Mouse (Mus musculus) kidney, embryonic 15.5 days (tissue): ENCODE measurements around the gene Afg1l. TPM values are rescaled to one million over a fixed set of nuclear protein-coding genes. Genes with fewer than 3 reads are reported as not detected.

ENCODE experiments used
- ATAC-seq: fragments of 200-750 bp; cut with Nextera tagmentation; replicated peaks from 2 replicates; pipeline ENCODE4 v1.8.0; 2017; ENCODE audit warnings: moderate TSS enrichment; ENCODE audit not compliant: low FRiP score
- H3K27ac ChIP-seq: fragments of 300-500 bp; sonication (generic); 2 replicates; pipeline ENCODE4 v1.5.1; 2015; ENCODE audit warnings: mild to moderate bottlenecking, inconsistent platforms
- H3K27me3 ChIP-seq: fragments of 300-500 bp; sonication (generic); 2 replicates; pipeline ENCODE4 v1.6.1; 2015; ENCODE audit warnings: inconsistent platforms
- H3K36me3 ChIP-seq: fragments of 300-500 bp; sonication (generic); 2 replicates; pipeline ENCODE4 v1.6.1; 2015; ENCODE audit warnings: inconsistent platforms
- H3K4me1 ChIP-seq: fragments of 300-500 bp; sonication (generic); 2 replicates; pipeline ENCODE4 v1.6.1; 2015; ENCODE audit warnings: inconsistent platforms
- H3K4me2 ChIP-seq: fragments of 300-500 bp; sonication (generic); 2 replicates; pipeline ENCODE4 v1.6.1; 2015; ENCODE audit warnings: moderate library complexity, mild to moderate bottlenecking, inconsistent platforms
- H3K4me3 ChIP-seq: fragments of 300-500 bp; sonication (generic); replicated peaks from 2 replicates; pipeline ENCODE4 v1.5.1; 2015; ENCODE audit warnings: mild to moderate bottlenecking, inconsistent platforms
- H3K9ac ChIP-seq: fragments of 300-500 bp; sonication (generic); 2 replicates; pipeline ENCODE4 v1.6.1; 2015; ENCODE audit warnings: mild to moderate bottlenecking, inconsistent platforms
- H3K9me3 ChIP-seq: fragments of 300-500 bp; sonication (generic); replicated peaks from 2 replicates; pipeline ENCODE4 v1.6.1; 2016; ENCODE audit warnings: inconsistent platforms
- WGBS: fragments of 180-500 bp; shearing (Covaris S2); methylation state at CpG from one replicate; pipeline ENCODE4 v1.1.7; 2015; ENCODE audit warnings: mixed read lengths; 5-methylcytosine and 5-hydroxymethylcytosine counted together
- polyA plus RNA-seq: library from polyadenylated mRNA; unstranded; fragments of >200 nt; fragmentation: Nextera tagmentation; extraction: Ambion mirVana; gene quantifications from 2 replicates; pipeline ENCODE4 v1.2.1, GENCODE M21; 2015

Afg1l gene
- polyA plus RNA-seq, 1 experiment from 2014 or later, result 7.0 TPM

DNA sequence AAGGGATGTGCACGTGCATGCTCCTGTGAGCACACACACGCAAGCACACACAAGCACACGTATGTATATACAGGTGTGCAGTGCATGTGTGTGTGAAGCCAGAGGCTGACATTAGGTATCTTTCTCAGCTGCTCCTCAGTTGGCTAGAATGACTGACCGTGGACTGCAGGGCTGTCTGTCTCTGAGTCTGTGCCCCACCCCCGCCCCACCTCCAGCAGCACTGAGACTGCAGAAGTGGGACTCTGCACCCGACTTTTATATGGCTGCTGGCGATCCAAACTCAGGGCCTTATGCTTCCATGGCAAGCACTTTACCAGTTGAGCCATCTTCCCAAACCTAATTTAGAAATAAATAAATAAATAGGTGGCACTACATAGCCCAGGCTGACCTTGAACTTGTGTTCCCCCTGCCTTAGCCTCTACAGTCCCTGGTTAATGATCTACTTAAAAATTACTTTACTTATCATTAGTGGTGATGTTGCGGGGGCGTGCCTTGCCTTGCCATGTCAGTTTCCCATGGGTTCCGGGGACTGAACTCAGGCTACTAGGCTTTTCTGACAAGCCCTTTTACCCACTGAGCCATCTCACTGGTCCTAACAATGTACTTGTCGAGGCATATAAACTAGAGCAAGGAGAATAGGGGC lies 136.4 kb downstream of the Afg1l start:
- ATAC-seq, result no peak
- H3K4me1 ChIP-seq, result peaks cover 6% of the 10 kb centered on the region; the same call in 1 of the 2 replicates
- 79% methylated on average over 11 of the region's 11 CpGs for WGBS
- H3K9ac ChIP-seq, result no peak overlapping the region
- no peak overlapping the region for H3K27ac ChIP-seq
- H3K27me3 ChIP-seq, result no peaks in the 10 kb centered on the region
- no peak overlapping the region for H3K4me2 ChIP-seq
- no peaks in the 10 kb centered on the region for H3K9me3 ChIP-seq
- no peaks in the 10 kb centered on the region for H3K36me3 ChIP-seq
- no peak overlapping the region for H3K4me3 ChIP-seq

GRCm38 (mm10) chr10:42340426-42340793 lies 138.0 kb downstream of the Afg1l start:
- 62% methylated on average over 6 of the region's 6 CpGs for WGBS
- no peak overlapping the region for H3K4me2 ChIP-seq
- no peak overlapping the region for H3K4me3 ChIP-seq
- no peaks in the 10 kb centered on the region for H3K27me3 ChIP-seq
- no peak overlapping the region for H3K27ac ChIP-seq
- H3K36me3 ChIP-seq, result no peaks in the 10 kb centered on the region
- no peaks in the 10 kb centered on the region for H3K9me3 ChIP-seq
- H3K4me1 ChIP-seq, result peaks cover 2% of the 10 kb centered on the region; the same call in 1 of the 2 replicates
- ATAC-seq, result no peak
- H3K9ac ChIP-seq, result no peak overlapping the region

DNA sequence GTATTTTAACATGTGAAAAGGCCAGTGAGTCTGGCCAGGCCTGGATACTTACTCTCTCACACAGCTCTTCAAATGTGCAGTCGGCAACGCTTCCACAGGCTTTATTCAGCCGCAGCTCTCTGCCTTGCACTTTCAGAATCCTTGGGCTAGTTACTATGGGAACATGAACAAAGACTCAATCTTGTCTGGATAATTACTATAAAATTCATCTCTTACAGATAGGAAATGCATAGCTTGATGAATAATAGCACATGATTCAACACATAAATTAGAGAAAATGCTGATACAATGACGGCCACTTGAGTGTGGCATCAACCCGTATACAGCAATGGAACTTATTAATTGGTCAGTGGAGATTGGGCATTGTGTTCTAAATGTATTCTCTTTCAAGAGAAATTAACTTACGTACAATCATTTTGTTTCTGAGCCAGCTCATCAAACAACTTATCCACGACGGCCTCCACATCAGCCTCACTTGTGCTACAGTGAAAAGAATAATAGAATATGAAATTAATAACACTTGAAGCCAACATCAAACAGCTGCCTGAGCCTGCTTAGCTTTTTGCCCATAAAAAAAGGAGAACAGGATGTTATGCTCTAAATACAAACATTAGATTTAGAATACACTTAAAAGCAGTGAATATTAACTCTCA lies 138.5 kb downstream of the Afg1l start:
- no peak for ATAC-seq

GRCm38 (mm10) chr10:42338456-42338855 lies 139.9 kb downstream of the Afg1l start:
- Histone ChIP-seq H3K4me3 (no peak overlapping the region), H3K27me3 (no peaks in the 10 kb centered on the region), H3K9me3 (no peaks in the 10 kb centered on the region), H3K4me2 (no peak overlapping the region), H3K4me1 (peaks cover 2% of the 10 kb centered on the region; the same call in 1 of the 2 replicates), H3K36me3 (no peaks in the 10 kb centered on the region), H3K9ac (no peak overlapping the region), H3K27ac (no peak overlapping the region)
- ATAC-seq, result no peak
- WGBS, result 57% methylated on average over 9 of the region's 9 CpGs

More for the DNA sequence above, 138.5 kb downstream of the Afg1l start:
- H3K36me3 ChIP-seq, result no peaks in the 10 kb centered on the region
- no peak overlapping the region for H3K4me3 ChIP-seq
- H3K4me2 ChIP-seq, result no peak overlapping the region
- no peak overlapping the region for H3K27ac ChIP-seq
- no peaks in the 10 kb centered on the region for H3K9me3 ChIP-seq
- no peaks in the 10 kb centered on the region for H3K27me3 ChIP-seq
- 84% methylated on average over 8 of the region's 8 CpGs for WGBS
- H3K4me1 ChIP-seq, result peaks cover 2% of the 10 kb centered on the region; the same call in 1 of the 2 replicates
- H3K9ac ChIP-seq, result no peak overlapping the region

DNA sequence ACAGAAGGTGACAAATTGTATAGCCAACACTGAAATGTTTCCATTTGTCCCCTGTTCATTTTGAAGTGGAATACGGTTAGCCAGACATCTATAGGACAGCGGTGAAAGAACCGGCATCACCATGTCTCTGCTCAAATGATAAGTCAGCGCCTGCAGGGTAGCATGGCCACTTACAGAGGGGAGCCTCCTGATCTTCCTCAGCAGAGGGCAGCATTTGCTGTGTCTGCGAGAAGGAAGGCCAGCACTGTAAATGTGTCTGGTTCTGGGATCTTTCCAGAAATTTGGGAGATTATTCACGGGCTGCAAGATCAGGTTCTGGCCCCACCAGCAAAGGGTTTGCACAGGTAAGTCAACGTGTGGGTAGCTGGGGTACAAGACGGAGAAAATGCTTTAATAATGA lies 150.8 kb downstream of the Afg1l start:
- no peak for ATAC-seq
- Histone ChIP-seq H3K9me3 (no peaks in the 10 kb centered on the region), H3K36me3 (0 out of 2 replicates have a peak, but pooled peaks cover 3% of the 10 kb centered on the region), H3K4me2 (no peak overlapping the region), H3K9ac (no peak overlapping the region), H3K4me1 (no peaks in the 10 kb centered on the region), H3K4me3 (no peak overlapping the region), H3K27me3 (no peaks in the 10 kb centered on the region), H3K27ac (no peak overlapping the region)
- WGBS, result 74% methylated on average over 8 of the region's 8 CpGs

DNA sequence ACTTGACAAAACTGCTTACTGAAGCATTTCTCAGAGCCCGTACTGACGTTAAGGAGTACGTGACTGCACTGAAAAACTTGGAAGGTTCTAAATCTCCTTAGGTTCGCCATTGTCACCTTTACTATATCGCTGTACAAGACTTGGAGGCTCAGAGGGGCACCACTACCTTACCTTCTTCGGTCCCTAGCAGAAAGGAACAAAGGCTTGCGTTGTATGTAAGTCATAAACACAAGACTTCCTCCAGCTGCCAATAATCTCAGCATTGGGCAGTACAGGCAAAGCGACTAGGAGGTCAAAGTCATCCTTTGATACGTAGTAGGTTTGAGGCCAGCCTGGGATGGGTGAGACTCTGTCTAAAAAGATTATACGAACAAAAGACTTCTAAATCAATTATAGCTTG lies 153.1 kb downstream of the Afg1l start:
- H3K27me3 ChIP-seq, result no peaks in the 10 kb centered on the region
- H3K4me2 ChIP-seq, result no peak overlapping the region
- no peak overlapping the region for H3K27ac ChIP-seq
- H3K9ac ChIP-seq, result no peak overlapping the region
- no peaks in the 10 kb centered on the region for H3K36me3 ChIP-seq
- no peaks in the 10 kb centered on the region for H3K9me3 ChIP-seq
- 88% methylated on average over 10 of the region's 10 CpGs for WGBS
- H3K4me3 ChIP-seq, result no peak overlapping the region
- H3K4me1 ChIP-seq, result no peaks in the 10 kb centered on the region
- ATAC-seq, result no peak

GRCm38 (mm10) chr10:42323978-42324377 lies 154.4 kb downstream of the Afg1l start:
- H3K9me3 ChIP-seq, result no peaks in the 10 kb centered on the region
- H3K27ac ChIP-seq, result no peak overlapping the region
- H3K27me3 ChIP-seq, result no peaks in the 10 kb centered on the region
- no peak overlapping the region for H3K9ac ChIP-seq
- H3K4me2 ChIP-seq, result no peak overlapping the region
- ATAC-seq, result no peak
- no peaks in the 10 kb centered on the region for H3K36me3 ChIP-seq
- no peak overlapping the region for H3K4me3 ChIP-seq
- no peaks in the 10 kb centered on the region for H3K4me1 ChIP-seq

GRCm38 (mm10) chr10:42313222-42313786 lies 165.1 kb downstream of the Afg1l start:
- Histone ChIP-seq H3K4me3 (no peak overlapping the region), H3K4me2 (no peak overlapping the region), H3K27ac (no peak overlapping the region), H3K9ac (no peak overlapping the region), H3K36me3 (no peaks in the 10 kb centered on the region), H3K4me1 (peaks cover 4% of the 10 kb centered on the region; the same call in 1 of the 2 replicates), H3K27me3 (no peaks in the 10 kb centered on the region), H3K9me3 (no peaks in the 10 kb centered on the region)
- no peak for ATAC-seq
- 71% methylated on average over 22 of the region's 22 CpGs for WGBS

- H3K27ac ChIP-seq, result no peak overlapping the region
- WGBS, result 48% methylated on average over 1 of the region's 1 CpGs
- peaks cover 3% of the 10 kb centered on the region; the same call in 1 of the 2 replicates for H3K27me3 ChIP-seq
- H3K9me3 ChIP-seq, result no peaks in the 10 kb centered on the region
- no peak overlapping the region for H3K9ac ChIP-seq
- H3K4me3 ChIP-seq, result no peak overlapping the region
- no peaks in the 10 kb centered on the region for H3K36me3 ChIP-seq
- H3K4me1 ChIP-seq, result peaks cover 4% of the 10 kb centered on the region; the same call in 1 of the 2 replicates
- ATAC-seq, result no peak
- no peak overlapping the region for H3K4me2 ChIP-seq
These were observed 165.8 kb downstream of the Afg1l start for GRCm38 (mm10) chr10:42312557-42312956.

DNA sequence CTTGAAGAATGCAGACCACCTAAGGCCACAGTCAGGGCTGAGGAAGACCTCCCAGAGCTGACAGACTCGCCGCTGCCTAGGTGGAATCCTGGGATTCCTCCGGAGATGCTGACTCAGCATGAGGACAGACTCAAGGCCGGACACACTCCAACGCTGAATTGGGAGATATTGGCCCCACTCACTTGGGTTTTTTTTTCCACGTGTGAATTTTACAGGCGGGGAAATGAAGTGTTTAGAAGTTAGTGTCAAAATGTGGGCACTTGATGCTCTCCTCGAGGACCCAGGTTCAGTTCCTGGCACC lies 169.7 kb downstream of the Afg1l start:
- no peaks in the 10 kb centered on the region for H3K36me3 ChIP-seq
- H3K27ac ChIP-seq, result no peak overlapping the region
- H3K4me1 ChIP-seq, result peaks cover 4% of the 10 kb centered on the region; the same call in 1 of the 2 replicates
- H3K4me3 ChIP-seq, result peak overlapping the region; percentile 34
- H3K9me3 ChIP-seq, result no peaks in the 10 kb centered on the region
- 32% methylated on average over 8 of the region's 8 CpGs for WGBS
- no peak for ATAC-seq
- H3K27me3 ChIP-seq, result peaks cover 4% of the 10 kb centered on the region; the same call in 1 of the 2 replicates
- no peak overlapping the region for H3K9ac ChIP-seq
- H3K4me2 ChIP-seq, result peak overlapping the region; percentile 59

DNA sequence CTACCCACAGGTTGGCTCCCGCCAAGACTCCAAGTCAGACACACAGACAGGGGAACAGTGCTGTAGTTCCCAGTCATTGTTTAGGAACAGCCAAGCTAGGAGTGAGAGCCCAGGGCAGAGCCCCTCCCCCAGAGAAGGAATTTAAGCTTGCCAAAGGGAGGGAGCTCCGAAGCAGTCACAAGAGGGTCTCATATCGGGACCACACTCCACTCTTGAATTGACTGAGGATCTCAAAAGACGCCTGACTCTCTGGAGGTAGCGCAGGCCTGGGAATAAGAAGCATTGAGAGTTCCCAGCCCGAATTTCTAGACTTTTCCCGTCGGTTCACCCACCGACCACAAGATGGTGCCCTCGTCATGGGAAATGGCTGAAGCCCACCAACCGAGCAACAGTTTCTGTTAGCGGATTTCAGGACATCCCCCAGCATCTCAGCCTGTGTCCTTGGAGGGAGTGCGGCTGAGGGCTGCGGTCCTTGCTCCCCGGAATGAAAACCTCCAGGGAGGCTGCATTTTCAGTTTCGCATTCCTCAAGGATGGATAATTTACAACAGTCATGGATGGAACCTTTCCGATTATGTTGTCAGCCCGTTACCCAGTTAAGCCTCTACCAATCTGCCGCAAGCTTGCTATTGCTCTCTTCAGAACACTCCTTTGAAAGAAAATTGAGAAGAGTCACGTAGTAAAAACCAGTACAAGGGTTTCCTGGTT lies 170.2 kb downstream of the Afg1l start:
- Histone ChIP-seq H3K4me3 (peak overlapping the region; percentile 34), H3K27me3 (peaks cover 4% of the 10 kb centered on the region; the same call in 1 of the 2 replicates), H3K9ac (no peak overlapping the region), H3K4me1 (peaks cover 4% of the 10 kb centered on the region; the same call in 1 of the 2 replicates), H3K9me3 (no peaks in the 10 kb centered on the region), H3K27ac (no peak overlapping the region), H3K4me2 (peak overlapping the region; percentile 59), H3K36me3 (no peaks in the 10 kb centered on the region)
- WGBS, result 7% methylated on average over 20 of the region's 20 CpGs
- peak; percentile 60; the same call in 1 of the 2 replicates for ATAC-seq

DNA sequence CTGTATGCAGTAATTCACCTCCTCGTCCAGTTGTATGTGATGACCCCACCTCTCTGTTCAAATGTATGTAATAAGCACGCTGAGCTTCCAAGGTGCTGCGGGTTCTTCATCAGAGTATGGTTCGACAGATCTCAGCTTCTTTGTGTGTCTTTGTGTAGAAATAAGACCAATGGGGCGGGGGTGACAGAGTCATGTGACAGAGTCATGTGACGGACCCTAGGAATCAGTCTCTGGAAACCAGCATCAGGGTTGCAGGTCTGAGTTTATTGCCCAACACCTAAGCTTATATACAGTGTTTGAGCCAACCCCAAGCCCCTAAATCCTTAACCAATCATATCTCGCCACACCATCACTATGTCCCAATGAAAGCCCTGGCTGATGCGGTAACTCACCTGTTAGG lies 171.9 kb downstream of the Afg1l start:
- Histone ChIP-seq H3K9ac (no peak overlapping the region), H3K27ac (no peak overlapping the region), H3K4me1 (peaks cover 4% of the 10 kb centered on the region; the same call in 1 of the 2 replicates), H3K36me3 (no peaks in the 10 kb centered on the region), H3K27me3 (peaks cover 4% of the 10 kb centered on the region; the same call in 1 of the 2 replicates), H3K9me3 (no peaks in the 10 kb centered on the region), H3K4me2 (no peak overlapping the region), H3K4me3 (no peak overlapping the region)
- 88% methylated on average over 8 of the region's 8 CpGs for WGBS
- ATAC-seq, result no peak
